Mouse (Mus musculus): ENCODE measurements around the gene Cntrob.

DNA sequence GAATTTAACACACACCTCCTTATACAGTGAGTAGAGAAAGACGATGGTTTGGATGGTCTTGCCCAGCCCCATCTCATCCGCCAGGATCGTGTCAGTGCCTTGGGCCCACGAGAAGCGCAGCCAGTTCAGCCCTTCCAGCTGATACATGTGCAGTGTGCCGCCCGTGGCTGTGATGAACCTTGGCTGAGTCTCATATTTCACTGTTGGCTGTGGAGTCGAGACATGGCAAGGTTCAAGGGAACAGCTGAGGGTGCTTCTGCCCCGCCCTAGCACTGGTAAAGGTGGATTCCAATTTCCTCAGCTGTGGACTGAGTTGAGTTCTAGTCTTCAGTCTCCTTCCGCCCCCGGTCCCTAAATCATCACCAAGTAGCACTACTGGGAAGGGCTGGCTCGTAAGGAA is 34.1 kb upstream of the Cntrob start:
- no peak for TF ChIP-seq CTCF (IDR thresholded peaks at IDR 0.05; ENCODE audit: borderline replicate concordance, extremely low read depth, insufficient read depth, insufficient read length)
- no peak for TF ChIP-seq POLR2A (IDR thresholded peaks at IDR 0.05; ENCODE audit: borderline replicate concordance, extremely low read depth, insufficient read depth, insufficient read length, poor library complexity, severe bottlenecking)
